Mouse (Mus musculus) midbrain, embryonic 10.5 days (tissue): Measurements from ENCODE around the gene Sirt7. TPM values are rescaled to one million over a fixed set of nuclear protein-coding genes. Genes with fewer than 3 reads are reported as not detected.
A peak's percentile ranks its signal among the peaks of the same experiment; 100 is the strongest.

Source experiments
- DNase-seq: peaks from one replicate; pipeline ENCODE4 v3.0.0-alpha.2; 2017; ENCODE audit warnings: low spot score
- H3K27ac ChIP-seq: fragments of 300-500 bp; sonication (generic); replicated peaks from 2 replicates; pipeline ENCODE4 v1.5.1; 2016; ENCODE audit warnings: mild to moderate bottlenecking
- H3K27me3 ChIP-seq: fragments of 300-500 bp; sonication (generic); 2 replicates; pipeline ENCODE4 v1.6.1; 2016; ENCODE audit warnings: low read depth, mild to moderate bottlenecking; ENCODE audit not compliant: poor library complexity, severe bottlenecking
- H3K36me3 ChIP-seq: fragments of 300-500 bp; sonication (generic); 2 replicates; pipeline ENCODE4 v1.6.1; 2016; ENCODE audit warnings: mild to moderate bottlenecking, moderate library complexity
- H3K4me1 ChIP-seq: fragments of 300-500 bp; sonication (generic); 2 replicates; pipeline ENCODE4 v1.6.1; 2016
- H3K4me3 ChIP-seq: fragments of 300-500 bp; sonication (generic); 2 replicates; pipeline ENCODE4 v1.5.1; 2016; ENCODE audit warnings: mild to moderate bottlenecking, moderate library complexity
- H3K9me3 ChIP-seq: fragments of 300-500 bp; sonication (generic); replicated peaks from 2 replicates; pipeline ENCODE4 v1.6.1; 2016; ENCODE audit warnings: mild to moderate bottlenecking
- WGBS: fragments of 180-500 bp; shearing (Covaris S2); methylation state at CpG from one replicate; pipeline ENCODE4 v1.1.7; 2016; 5-methylcytosine and 5-hydroxymethylcytosine counted together
- polyA plus RNA-seq: library from polyadenylated mRNA; unstranded; fragments of >200 nt; fragmentation: Nextera tagmentation; extraction: Ambion mirVana; gene quantifications from 2 replicates; pipeline ENCODE4 v1.2.1, GENCODE M21; 2016

Sirt7 gene
- polyA plus RNA-seq, 1 experiment from 2014 or later = 34.2 TPM

DNA sequence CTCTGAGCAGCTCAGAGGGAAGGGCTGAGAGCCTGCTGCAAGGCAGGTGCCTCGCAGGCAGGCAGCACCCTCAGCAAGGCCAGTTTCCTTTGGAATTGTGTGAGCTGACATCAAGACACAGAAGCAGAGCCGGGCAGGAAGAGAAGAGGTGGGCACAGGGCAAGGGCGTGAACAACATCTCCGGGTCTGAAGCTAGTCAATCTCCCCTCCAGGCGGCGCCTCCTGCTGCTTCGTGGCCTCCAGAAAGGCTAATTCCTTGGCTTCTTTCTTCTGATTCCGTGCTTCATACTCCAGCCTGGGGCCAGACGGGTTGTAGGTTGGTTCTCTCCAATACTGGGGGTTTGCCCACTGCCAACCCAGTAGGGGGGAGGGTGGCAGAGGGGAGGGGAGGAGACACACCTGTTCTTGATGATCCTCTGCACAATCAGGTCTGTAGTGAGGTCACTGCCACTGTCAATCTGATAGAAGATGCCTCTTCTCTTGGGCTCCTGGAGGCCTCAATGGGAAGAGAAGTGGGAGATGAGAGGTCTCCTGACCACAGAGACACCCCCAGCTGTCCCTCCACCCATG, 14.5 kb downstream of the Sirt7 start:
- DNase-seq = no peak
- WGBS = 79% methylated on average over 9 of the region's 9 CpGs
- H3K4me1 ChIP-seq = peaks cover 39% of the 10 kb centered on the region
- peaks cover 36% of the 10 kb centered on the region for H3K27me3 ChIP-seq
- H3K4me3 ChIP-seq = no peak overlapping the region
- peaks cover 81% of the 10 kb centered on the region for H3K36me3 ChIP-seq
- no peaks in the 10 kb centered on the region for H3K9me3 ChIP-seq
- H3K27ac ChIP-seq = no peak overlapping the region

DNA sequence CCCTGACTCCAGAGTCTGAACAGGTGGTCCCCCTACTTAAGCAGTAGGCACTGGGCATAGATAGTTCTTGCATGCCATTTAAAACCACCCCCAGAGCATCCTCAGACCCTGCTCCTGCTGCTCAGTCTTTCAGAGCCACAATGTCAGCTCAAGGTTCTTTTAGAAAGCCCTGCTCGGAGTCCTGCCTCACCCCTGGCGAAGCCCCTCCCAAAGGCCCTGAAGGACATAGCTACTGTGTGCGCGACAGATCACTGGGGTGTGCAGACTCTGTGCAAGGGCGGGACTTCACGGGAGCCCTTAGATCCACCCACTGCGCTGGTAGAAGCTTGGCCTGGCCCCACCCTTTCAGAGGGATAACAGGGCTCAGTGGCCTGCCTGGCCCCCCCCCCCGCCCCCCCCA, 15.8 kb downstream of the Sirt7 start:
- no peak overlapping the region for H3K27ac ChIP-seq
- no peak for DNase-seq
- H3K9me3 ChIP-seq = no peaks in the 10 kb centered on the region
- peaks cover 36% of the 10 kb centered on the region for H3K27me3 ChIP-seq
- H3K4me3 ChIP-seq = peak overlapping the region; percentile 47; the same call in 1 of the 2 replicates
- H3K36me3 ChIP-seq = peaks cover 83% of the 10 kb centered on the region
- peaks cover 33% of the 10 kb centered on the region for H3K4me1 ChIP-seq
- 33% methylated on average over 8 of the region's 8 CpGs for WGBS

DNA sequence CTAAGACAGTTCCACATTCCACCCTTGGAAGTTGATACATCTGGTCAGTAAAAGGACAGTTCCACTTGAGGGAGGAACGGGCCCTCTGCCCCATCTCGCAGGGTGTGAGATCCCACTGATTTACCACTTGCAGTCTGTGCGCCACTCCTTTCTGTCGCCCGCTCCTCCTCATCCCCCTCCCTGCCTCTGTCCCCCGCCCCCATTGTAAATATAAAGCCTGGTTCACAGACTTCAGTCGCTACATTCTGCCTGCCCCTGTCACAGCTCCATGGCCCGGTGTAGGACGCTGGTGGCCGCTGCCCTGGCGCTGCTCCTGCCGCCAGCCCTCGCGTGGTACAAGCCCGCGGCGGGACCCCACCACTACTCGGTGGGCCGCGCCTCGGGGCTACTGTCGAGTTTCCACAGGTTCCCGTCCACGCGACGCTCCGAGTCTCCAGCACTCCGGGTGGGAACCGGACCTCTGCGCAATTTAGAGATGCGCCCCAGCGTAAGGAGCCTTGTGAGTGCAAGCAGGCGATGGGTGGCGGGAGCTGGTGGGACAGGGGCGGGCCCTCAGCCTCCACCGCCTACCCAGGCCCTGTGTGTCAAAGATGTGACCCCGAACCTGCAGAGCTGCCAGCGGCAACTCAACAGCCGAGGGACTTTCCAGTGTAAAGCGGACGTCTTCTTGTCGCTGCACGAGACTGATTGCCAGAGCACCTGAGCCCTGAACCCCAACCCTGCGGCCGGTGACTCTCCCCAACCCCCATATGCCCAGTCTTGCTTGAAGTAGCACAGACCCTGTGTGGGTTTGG, 16.6 kb downstream of the Sirt7 start, which contains the start of gene Npb:
Gene Npb (plus strand): TSS at position 237 of the 794 bp plus-strand sequence.
- peaks cover 36% of the 10 kb centered on the region for H3K27me3 ChIP-seq

DNA sequence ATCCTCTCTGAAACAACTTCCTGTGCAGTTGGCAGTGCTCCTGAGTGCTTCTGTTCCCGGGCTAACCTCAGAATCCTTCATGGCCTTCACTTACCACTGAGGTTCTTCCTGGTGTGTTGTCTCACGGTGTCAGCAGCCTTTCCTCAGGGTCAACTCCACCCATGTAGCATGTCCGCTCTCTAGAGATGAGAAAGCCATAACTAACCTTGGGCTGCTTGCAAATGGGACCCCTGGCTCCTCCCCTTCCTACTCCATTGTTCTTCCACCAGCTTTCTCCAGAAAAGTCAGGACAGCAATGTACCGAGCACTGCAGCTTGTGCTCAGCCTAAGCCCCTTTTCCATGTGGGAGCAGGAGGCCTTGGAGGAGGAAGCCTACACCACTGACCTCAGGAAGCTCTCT, 18.3 kb downstream of the Sirt7 start:
- no peak for DNase-seq
- Histone ChIP-seq H3K27ac (no peak overlapping the region), H3K4me1 (peaks cover 29% of the 10 kb centered on the region), H3K9me3 (no peaks in the 10 kb centered on the region), H3K27me3 (peaks cover 36% of the 10 kb centered on the region), H3K4me3 (no peak overlapping the region), H3K36me3 (peaks cover 83% of the 10 kb centered on the region)
- WGBS = 84% methylated on average over 4 of the region's 4 CpGs

More for the DNA sequence above, 16.6 kb downstream of the Sirt7 start, which contains the start of gene Npb:
- Histone ChIP-seq H3K36me3 (peaks cover 83% of the 10 kb centered on the region), H3K4me3 (peak within 1 kb of the TSS; percentile 47), H3K9me3 (no peaks in the 10 kb centered on the region), H3K27ac (peak within 1 kb of the TSS; percentile 53; the same call in 1 of the 2 replicates), H3K4me1 (peaks cover 31% of the 10 kb centered on the region)
- DNase-seq = no peak
- WGBS = 6% methylated on average over 45 of the region's 45 CpGs

DNA sequence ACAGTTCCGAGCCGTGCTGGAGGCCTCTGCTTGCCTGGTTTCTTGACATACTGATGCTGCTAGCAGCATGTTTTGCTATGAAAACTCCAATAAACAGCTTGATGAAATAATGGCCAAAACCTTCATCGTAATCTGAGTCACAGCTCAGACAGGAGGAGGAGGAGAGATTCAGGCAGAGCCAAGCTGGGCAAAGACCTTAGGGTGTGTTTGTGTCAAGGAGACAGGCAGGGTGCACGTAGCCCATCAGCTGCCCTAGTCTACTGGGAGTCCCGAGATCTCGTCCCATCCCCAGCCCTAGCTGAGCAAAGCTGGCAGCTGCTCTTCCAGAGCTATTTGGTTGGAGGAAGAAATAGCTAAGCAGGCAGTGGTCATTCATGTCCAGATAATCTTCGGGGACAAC, 19.4 kb downstream of the Sirt7 start:
- Histone ChIP-seq H3K36me3 (peaks cover 81% of the 10 kb centered on the region), H3K4me3 (no peak overlapping the region), H3K27me3 (peaks cover 36% of the 10 kb centered on the region), H3K4me1 (peaks cover 29% of the 10 kb centered on the region), H3K27ac (no peak overlapping the region), H3K9me3 (no peaks in the 10 kb centered on the region)
- DNase-seq = no peak
- WGBS = 94% methylated on average over 7 of the region's 7 CpGs

DNA sequence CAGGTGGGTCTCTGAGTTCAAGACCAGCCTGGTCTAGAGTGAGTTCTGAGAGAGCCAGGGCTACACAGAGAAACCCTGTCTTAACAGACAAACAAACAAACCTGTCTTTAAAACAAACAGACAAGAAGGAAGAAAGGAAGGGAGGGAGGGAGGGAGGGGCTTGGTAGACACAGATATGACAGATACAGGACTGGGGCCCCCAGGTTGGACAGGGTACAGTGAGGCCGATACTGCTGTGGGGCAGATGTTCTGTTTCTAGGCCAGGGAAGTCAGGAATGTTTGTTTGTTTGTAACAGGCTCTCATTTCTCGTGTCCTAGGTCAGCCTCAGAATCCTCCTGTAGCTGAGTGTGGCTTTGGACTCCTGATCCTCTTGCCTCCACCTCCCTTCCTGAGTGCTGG, 21.5 kb downstream of the Sirt7 start:
- H3K9me3 ChIP-seq = no peaks in the 10 kb centered on the region
- DNase-seq = no peak
- H3K27ac ChIP-seq = no peak overlapping the region
- WGBS = 83% methylated on average over 2 of the region's 2 CpGs
- H3K4me1 ChIP-seq = peaks cover 34% of the 10 kb centered on the region
- H3K36me3 ChIP-seq = peaks cover 76% of the 10 kb centered on the region
- no peak overlapping the region for H3K4me3 ChIP-seq
- H3K27me3 ChIP-seq = peaks cover 22% of the 10 kb centered on the region

DNA sequence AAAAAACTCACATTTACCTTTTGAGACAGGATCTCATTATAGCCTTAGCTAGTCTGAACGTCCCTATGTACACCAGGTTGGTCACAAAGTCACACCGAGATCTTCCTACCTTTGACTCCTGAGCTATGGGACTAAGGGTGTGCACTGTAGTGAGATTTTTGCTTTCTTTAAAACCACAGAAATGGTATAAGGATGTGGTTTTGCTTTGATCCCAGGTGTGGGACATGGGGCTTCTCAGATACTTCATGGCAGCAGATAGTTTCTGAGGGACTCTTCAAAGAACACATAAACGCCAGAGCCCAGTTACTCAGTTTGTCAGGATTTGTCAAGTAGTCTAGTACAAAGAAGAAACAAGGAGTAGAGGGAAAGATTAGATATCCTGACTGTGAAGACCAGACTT, 24.3 kb downstream of the Sirt7 start:
- Histone ChIP-seq H3K27me3 (no peaks in the 10 kb centered on the region), H3K27ac (no peak overlapping the region), H3K4me3 (no peak overlapping the region), H3K9me3 (no peaks in the 10 kb centered on the region), H3K36me3 (peaks cover 77% of the 10 kb centered on the region), H3K4me1 (peaks cover 36% of the 10 kb centered on the region)
- 98% methylated on average over 3 of the region's 3 CpGs for WGBS
- no peak for DNase-seq

DNA sequence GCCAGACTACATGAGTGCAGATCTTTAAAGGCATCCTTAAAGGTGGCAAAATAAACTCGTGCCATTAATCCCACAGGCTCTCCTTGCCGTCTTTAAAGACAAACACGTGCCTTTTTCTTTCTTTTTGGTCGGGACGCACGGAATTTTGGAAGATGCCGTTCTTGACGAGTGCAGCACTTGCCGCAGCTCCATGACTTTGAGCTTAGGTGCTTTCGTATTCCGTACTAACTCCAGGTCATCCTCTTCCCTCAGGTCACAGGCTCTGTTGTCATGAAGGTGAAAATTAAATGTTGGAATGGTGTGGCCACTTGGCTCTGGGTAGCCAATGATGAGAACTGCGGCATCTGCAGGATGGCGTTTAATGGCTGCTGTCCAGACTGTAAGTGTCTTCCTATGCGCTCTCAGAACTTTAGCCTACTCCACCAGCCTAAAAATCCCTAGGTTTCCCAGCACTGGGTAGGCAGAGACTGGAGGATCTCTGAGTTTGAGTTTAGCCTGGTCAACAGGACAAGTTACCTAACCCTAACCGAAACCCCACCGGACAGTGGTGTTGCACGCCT, 26.0 kb downstream of the Sirt7 start:
- Histone ChIP-seq H3K36me3 (peaks cover 77% of the 10 kb centered on the region), H3K9me3 (no peaks in the 10 kb centered on the region), H3K4me3 (peak overlapping the region; percentile 99), H3K27ac (peak overlapping the region; percentile 99), H3K4me1 (peaks cover 37% of the 10 kb centered on the region), H3K27me3 (no peaks in the 10 kb centered on the region)
- no peak for DNase-seq
- 51% methylated on average over 17 of the region's 17 CpGs for WGBS

DNA sequence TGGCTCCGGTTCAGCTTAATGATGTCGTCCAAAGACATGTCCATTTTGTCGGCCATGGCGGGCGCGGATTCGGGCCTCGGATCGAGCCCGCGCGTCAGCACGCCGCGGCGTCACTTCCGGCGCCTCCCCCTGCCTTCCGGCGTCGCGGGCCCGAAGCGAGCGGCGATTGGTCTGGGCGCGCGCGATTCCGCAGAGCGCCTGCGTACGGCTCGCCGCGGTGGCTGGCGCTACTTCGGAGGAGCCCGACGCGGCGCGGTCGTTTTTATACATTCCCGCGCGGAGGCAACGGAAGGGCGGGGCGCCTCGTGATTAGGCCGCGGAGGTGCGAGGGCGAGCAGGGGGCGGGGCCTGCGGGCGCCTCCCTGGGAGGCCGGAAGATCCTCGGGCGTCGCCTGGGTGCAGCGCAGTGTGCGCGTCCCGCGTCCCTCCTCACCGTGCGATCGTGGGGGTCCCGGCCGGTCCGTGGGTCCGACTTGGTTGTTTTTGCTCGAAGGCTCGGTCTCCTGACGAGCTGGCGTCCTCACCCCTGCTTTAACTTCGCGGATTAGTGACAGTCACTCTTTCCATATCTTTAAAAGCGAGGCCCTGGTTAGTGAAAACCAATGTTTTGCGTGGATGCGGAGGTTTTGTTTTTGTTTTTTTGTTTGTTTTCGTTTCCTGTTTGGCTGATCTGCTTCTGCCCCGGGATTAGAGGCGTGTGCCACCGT, 26.6 kb downstream of the Sirt7 start, which contains the start of the genes Alyref and Anapc11:
Gene Alyref (minus strand): TSS at position 83 of the 707 bp plus-strand sequence.
Gene Anapc11 (plus strand): TSS at position 139 of the 707 bp plus-strand sequence.
- under 1% methylated on average over 88 of the region's 88 CpGs for WGBS

DNA sequence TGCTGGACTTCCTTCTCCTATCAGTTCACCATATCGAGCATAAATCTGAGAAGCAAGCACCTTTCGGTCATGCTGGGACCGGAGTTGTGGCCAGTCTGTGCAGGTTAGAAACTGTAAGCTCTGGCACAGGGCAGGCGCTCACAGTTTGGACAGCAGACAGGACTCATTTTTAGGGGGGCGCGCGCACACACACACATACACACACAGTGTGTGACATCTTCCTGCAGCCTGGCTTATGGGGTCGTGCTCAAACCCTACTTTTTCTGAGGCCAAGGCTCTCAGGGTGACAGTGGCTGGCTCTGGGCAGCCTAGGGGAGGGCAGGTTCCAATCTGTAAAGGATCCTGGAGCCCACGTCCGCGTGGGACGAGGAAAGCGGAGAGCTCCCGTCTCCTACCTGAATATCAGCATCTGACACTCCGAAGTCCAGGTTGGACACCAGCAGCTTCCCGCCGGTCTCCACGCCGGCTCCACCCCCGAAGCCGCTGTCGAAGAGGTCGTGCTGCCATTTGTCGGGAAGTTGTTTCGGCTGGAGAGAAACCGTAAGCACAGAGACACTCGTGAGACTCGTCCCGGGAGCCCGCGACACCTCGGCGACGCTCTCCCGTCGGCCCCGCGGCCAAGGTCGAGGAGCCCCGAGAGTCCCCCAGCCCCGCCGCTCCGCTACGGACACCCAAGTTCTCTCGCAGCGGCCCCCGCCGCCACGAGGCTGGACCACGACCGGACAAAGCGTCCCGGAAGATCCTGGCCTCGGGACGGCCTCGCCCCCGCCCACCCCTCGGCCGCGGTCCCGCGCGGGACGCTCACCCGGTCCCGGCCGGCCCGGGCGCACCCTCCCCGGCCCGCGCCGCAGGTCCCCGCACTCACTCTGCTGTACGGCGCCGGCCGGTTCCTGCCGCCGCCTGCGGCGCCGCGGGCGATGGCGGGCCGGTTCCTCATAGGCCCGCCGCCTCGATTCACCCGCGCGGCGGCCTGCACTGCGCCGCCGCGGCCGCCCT, 27.5 kb downstream of the Sirt7 start:
- no peak for DNase-seq
- peak overlapping the region; percentile 99 for H3K4me3 ChIP-seq
- H3K36me3 ChIP-seq = peaks cover 77% of the 10 kb centered on the region
- 5% methylated on average over 99 of the region's 99 CpGs for WGBS
- H3K27ac ChIP-seq = peak overlapping the region; percentile 99
- H3K9me3 ChIP-seq = no peaks in the 10 kb centered on the region
- no peaks in the 10 kb centered on the region for H3K27me3 ChIP-seq
- peaks cover 37% of the 10 kb centered on the region for H3K4me1 ChIP-seq

More for the DNA sequence above, 26.6 kb downstream of the Sirt7 start, which contains the start of the genes Alyref and Anapc11:
- Histone ChIP-seq H3K9me3 (no peaks in the 10 kb centered on the region), H3K27me3 (no peaks in the 10 kb centered on the region), H3K27ac (peak within 1 kb of the TSS; percentile 99), H3K4me3 (peak within 1 kb of the TSS; percentile 99), H3K36me3 (peaks cover 77% of the 10 kb centered on the region), H3K4me1 (peaks cover 37% of the 10 kb centered on the region)
- peak; percentile 95 for DNase-seq

DNA sequence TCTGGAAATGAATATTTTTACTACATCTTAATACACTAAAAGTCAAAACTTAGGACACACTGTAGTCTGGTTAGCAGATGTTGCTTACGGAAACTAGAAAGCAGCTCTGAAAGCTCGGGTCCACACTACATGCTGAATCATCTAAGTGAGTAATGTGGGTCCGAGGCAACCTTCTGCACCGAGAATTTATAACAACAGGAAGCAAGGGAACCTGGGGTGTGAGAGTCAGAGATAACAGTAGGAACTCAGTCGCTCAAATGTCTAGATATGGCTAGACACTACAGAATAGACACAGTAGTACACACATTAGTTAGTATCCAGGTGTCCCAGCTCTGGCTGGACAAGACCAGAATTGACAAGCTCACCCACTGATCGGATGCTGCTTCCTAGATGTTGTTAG, 36.5 kb downstream of the Sirt7 start:
- WGBS = 95% methylated on average over 6 of the region's 6 CpGs
- Histone ChIP-seq H3K27ac (no peak overlapping the region), H3K36me3 (peaks cover 98% of the 10 kb centered on the region)

More for the DNA sequence above, 36.5 kb downstream of the Sirt7 start:
- H3K4me1 ChIP-seq = no peaks in the 10 kb centered on the region
- H3K4me3 ChIP-seq = no peak overlapping the region
- no peaks in the 10 kb centered on the region for H3K27me3 ChIP-seq
- no peak for DNase-seq
- H3K9me3 ChIP-seq = peaks cover 5% of the 10 kb centered on the region
